Mouse (Mus musculus): ENCODE data around the gene Dmrtc1a.

DNA sequence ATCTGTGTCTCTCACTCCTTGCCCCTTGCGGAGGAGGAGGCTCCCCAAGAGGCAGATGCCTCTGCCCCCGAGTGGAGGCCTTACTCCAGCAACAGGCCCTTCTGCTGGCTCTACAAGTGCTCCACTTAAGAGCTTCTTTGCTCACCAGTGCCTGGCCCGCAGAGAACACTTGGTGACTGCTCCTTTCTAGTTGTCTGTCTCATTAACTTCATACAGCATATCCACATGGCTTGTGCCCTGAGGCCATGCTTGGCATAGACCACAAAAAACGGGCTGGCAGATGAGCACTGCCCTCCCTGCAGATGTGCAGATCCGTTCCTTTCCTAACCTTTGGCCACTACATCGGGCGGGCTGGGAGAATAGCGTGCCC is 25.9 kb upstream of the Dmrtc1a start:
- TF ChIP-seq CTCF (IDR thresholded peaks at IDR 0.05) (no peak), EP300 (IDR thresholded peaks at IDR 0.05) (no peak)

Data from lung, postnatal 0 days (tissue).